Mouse (Mus musculus) intestine, embryonic 16.5 days (tissue): Measurements from ENCODE around the gene Smpd4. TPM values are rescaled to one million over a fixed set of nuclear protein-coding genes. Genes with fewer than 3 reads are reported as not detected.
"Not testable (repeated sequence)": the region's sequence is repeated elsewhere in the genome, so short reads cannot be mapped to it uniquely, and the experiment has no call there.

Experiments used
- ATAC-seq: fragments of 200-750 bp; cut with Nextera tagmentation; 2 replicates; pipeline ENCODE4 v1.8.0; 2017; ENCODE audit warnings: moderate TSS enrichment, moderate library complexity
- H3K27ac ChIP-seq: fragments of 300-500 bp; sonication (generic); 2 replicates; pipeline ENCODE4 v1.5.1; 2014; ENCODE audit warnings: mild to moderate bottlenecking, low read length
- H3K27me3 ChIP-seq: fragments of 300-500 bp; sonication (generic); replicated peaks from 2 replicates; pipeline ENCODE4 v1.6.1; 2014; ENCODE audit warnings: low read length, control low read depth, mixed read lengths; ENCODE audit not compliant: control insufficient read depth, insufficient read depth
- H3K36me3 ChIP-seq: fragments of 300-500 bp; sonication (generic); 2 replicates; pipeline ENCODE4 v1.6.1; 2014; ENCODE audit warnings: low read length, control low read depth; ENCODE audit not compliant: control insufficient read depth, insufficient read depth
- H3K4me1 ChIP-seq: fragments of 300-500 bp; sonication (generic); 2 replicates; pipeline ENCODE4 v1.6.1; 2014; ENCODE audit warnings: low read length, control low read depth, mixed read lengths; ENCODE audit not compliant: control insufficient read depth, insufficient read depth
- H3K4me2 ChIP-seq: fragments of 300-500 bp; sonication (generic); 2 replicates; pipeline ENCODE4 v1.6.1; 2014; ENCODE audit warnings: low read depth, low read length, control low read depth
- H3K4me3 ChIP-seq: fragments of 300-500 bp; sonication (generic); 2 replicates; pipeline ENCODE4 v1.5.1; 2014; ENCODE audit warnings: mild to moderate bottlenecking, low read length
- H3K9ac ChIP-seq: fragments of 300-500 bp; sonication (generic); 2 replicates; pipeline ENCODE4 v1.6.1; 2014; ENCODE audit warnings: low read depth, low read length
- H3K9me3 ChIP-seq: fragments of 300-500 bp; sonication (generic); 2 replicates; pipeline ENCODE4 v1.6.1; 2016; ENCODE audit warnings: low read length, control low read depth; ENCODE audit not compliant: control insufficient read depth
- WGBS: fragments of 180-500 bp; shearing (Covaris S2); extraction: QIAGEN DNeasy Blood & Tissue Kit; methylation state at CpG from one replicate; pipeline ENCODE4 v1.1.7; 2014; 5-methylcytosine and 5-hydroxymethylcytosine counted together
- polyA plus RNA-seq: library from polyadenylated mRNA; unstranded; fragments of >200 nt; fragmentation: Nextera tagmentation; extraction: Ambion mirVana; gene quantifications from 2 replicates; pipeline ENCODE4 v1.2.1, GENCODE M21; 2015

Smpd4 gene
- polyA plus RNA-seq, 1 experiment from 2014 or later, result 24.9 TPM

DNA sequence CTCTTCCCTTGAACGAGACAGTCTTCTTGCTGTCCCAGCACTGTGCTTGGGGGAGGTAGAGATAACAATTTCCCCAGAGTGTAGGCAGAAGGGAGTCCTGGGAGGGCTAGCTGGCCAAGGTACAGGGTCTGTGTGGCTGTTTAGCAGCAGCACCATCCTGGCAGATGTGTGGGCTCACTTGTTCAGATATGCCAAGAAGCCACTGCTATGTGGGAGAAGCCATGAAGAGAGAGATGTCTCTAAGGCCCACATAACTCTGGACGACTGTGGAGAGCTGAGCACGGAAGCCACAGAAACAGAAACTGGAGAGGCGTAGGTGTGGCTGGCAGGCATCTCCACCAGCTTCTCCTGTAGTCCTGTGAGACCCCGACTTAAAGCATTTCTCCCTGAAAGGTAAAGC is 13.5 kb upstream of the Smpd4 start:
- no peak overlapping the region for H3K4me3 ChIP-seq
- no peaks in the 10 kb centered on the region for H3K36me3 ChIP-seq
- H3K4me2 ChIP-seq, result no peak overlapping the region
- no peaks in the 10 kb centered on the region for H3K9me3 ChIP-seq
- no peaks in the 10 kb centered on the region for H3K4me1 ChIP-seq
- no peak for ATAC-seq
- 74% methylated on average over 5 of the region's 5 CpGs for WGBS
- no peak overlapping the region for H3K27ac ChIP-seq
- H3K27me3 ChIP-seq, result no peaks in the 10 kb centered on the region
- no peak overlapping the region for H3K9ac ChIP-seq

GRCm38 (mm10) chr16:17611383-17611782 is 7.8 kb upstream of the Smpd4 start:
- no peak overlapping the region for H3K27ac ChIP-seq
- H3K4me2 ChIP-seq, result no peak overlapping the region
- no peak overlapping the region for H3K4me3 ChIP-seq
- no peaks in the 10 kb centered on the region for H3K27me3 ChIP-seq
- H3K9ac ChIP-seq, result no peak overlapping the region
- ATAC-seq, result no peak
- H3K4me1 ChIP-seq, result no peaks in the 10 kb centered on the region
- H3K36me3 ChIP-seq, result no peaks in the 10 kb centered on the region
- H3K9me3 ChIP-seq, result no peaks in the 10 kb centered on the region
- 66% methylated on average over 4 of the region's 4 CpGs for WGBS

- H3K27me3 ChIP-seq, H3K4me2 ChIP-seq, ATAC-seq, H3K9me3 ChIP-seq, H3K4me3 ChIP-seq, H3K27ac ChIP-seq, H3K36me3 ChIP-seq, H3K9ac ChIP-seq, H3K4me1 ChIP-seq: not testable (repeated sequence)
- 89% methylated on average over 6 of the region's 6 CpGs for WGBS
Observed at GRCm38 (mm10) chr16:17614740-17615139, 4.4 kb upstream of the Smpd4 start.

GRCm38 (mm10) chr16:17616212-17616611 is 2.9 kb upstream of the Smpd4 start:
- H3K9me3 ChIP-seq, result no peaks in the 10 kb centered on the region
- no peak for ATAC-seq
- no peak overlapping the region for H3K9ac ChIP-seq
- H3K4me3 ChIP-seq, result no peak overlapping the region
- WGBS, result 77% methylated on average over 5 of the region's 5 CpGs
- no peaks in the 10 kb centered on the region for H3K27me3 ChIP-seq
- no peak overlapping the region for H3K27ac ChIP-seq
- no peak overlapping the region for H3K4me2 ChIP-seq
- H3K4me1 ChIP-seq, result peaks cover 10% of the 10 kb centered on the region
- no peaks in the 10 kb centered on the region for H3K36me3 ChIP-seq

DNA sequence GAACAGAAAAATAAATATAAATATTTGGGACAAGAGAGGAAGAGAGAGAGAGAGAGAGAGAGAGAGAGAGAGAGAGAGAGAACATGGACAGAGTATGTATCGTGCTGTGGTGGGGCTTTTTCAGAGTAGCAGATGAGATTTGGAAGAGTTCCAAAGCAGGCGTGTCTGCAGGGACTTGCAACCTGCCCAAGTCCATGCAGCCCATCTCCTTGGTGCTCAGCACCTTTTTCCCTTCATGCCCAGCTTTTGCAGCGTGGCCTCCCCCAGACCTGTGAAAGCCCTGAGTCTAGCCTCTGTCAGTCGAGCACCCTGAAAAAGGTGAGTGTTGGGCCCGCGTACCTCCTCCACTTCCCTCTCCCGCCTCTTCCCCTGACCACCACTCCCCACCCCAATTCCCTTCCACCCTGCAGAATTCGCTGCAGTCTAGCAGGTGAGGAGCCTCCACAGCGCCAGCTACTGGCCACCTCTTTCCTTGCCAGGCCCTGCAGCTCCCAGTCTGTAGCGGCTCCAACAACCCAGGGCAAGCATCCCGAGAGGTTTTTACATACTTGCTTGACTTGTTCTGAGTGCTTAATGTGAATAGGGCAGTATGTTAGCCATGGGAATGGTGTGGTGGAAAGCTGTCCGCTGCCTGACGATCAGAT is 1.1 kb upstream of the Smpd4 start:
- peak overlapping the region; percentile 21 for H3K4me2 ChIP-seq
- peaks cover 10% of the 10 kb centered on the region for H3K4me1 ChIP-seq
- no peaks in the 10 kb centered on the region for H3K9me3 ChIP-seq
- 13% methylated on average over 13 of the region's 13 CpGs for WGBS
- H3K27ac ChIP-seq, result no peak overlapping the region
- peak; percentile 69 for ATAC-seq
- H3K36me3 ChIP-seq, result no peaks in the 10 kb centered on the region
- H3K4me3 ChIP-seq, result no peak overlapping the region
- no peak overlapping the region for H3K9ac ChIP-seq
- no peaks in the 10 kb centered on the region for H3K27me3 ChIP-seq

DNA sequence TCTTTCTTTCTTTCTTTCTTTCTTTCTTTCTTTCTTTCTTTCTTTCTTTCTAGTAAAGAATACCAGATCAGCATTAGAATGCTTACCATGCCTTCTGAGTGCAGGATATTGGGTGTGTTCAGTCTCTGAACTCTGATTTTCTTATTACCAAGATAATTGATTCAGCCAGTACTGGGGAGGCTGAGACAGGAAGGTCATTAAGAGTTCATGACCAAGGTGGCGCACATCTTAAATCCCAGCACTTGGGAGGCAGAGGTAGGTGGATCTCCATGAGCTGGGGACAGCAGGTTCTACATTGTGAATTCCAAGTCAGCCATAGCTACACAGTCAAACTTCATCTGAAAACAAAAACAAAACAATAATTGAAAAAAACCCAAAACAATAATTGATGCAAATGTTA is 2.8 kb downstream of the Smpd4 start:
- H3K36me3 ChIP-seq, result no peaks in the 10 kb centered on the region; the same call in 1 of the 2 replicates
- H3K9ac ChIP-seq, result no peak overlapping the region
- 83% methylated on average over 1 of the region's 1 CpGs for WGBS
- no peaks in the 10 kb centered on the region for H3K9me3 ChIP-seq
- H3K27me3 ChIP-seq, result no peaks in the 10 kb centered on the region
- H3K4me2 ChIP-seq, result no peak overlapping the region
- ATAC-seq, result no peak
- no peak overlapping the region for H3K4me3 ChIP-seq
- no peak overlapping the region for H3K27ac ChIP-seq
- H3K4me1 ChIP-seq, result peaks cover 10% of the 10 kb centered on the region

GRCm38 (mm10) chr16:17625488-17626268 is 6.5 kb downstream of the Smpd4 start:
- no peak overlapping the region for H3K27ac ChIP-seq
- no peak overlapping the region for H3K4me3 ChIP-seq
- no peak overlapping the region for H3K4me2 ChIP-seq
- H3K4me1 ChIP-seq, result peaks cover under 1% of the 10 kb centered on the region; the same call in 1 of the 2 replicates
- H3K27me3 ChIP-seq, result no peaks in the 10 kb centered on the region
- H3K9me3 ChIP-seq, result no peaks in the 10 kb centered on the region
- WGBS, result 63% methylated on average over 8 of the region's 8 CpGs
- peak; percentile 46; the same call in 1 of the 2 replicates for ATAC-seq
- H3K9ac ChIP-seq, result no peak overlapping the region
- peaks cover 15% of the 10 kb centered on the region; the same call in 1 of the 2 replicates for H3K36me3 ChIP-seq

GRCm38 (mm10) chr16:17626269-17626555 is 7.1 kb downstream of the Smpd4 start:
- Histone ChIP-seq H3K9me3 (no peaks in the 10 kb centered on the region), H3K9ac (no peak overlapping the region), H3K36me3 (peaks cover 15% of the 10 kb centered on the region; the same call in 1 of the 2 replicates), H3K4me3 (no peak overlapping the region), H3K4me2 (no peak overlapping the region), H3K27me3 (no peaks in the 10 kb centered on the region), H3K4me1 (no peaks in the 10 kb centered on the region), H3K27ac (no peak overlapping the region)
- WGBS, result 94% methylated on average over 5 of the region's 5 CpGs
- ATAC-seq, result no peak

- no peak overlapping the region for H3K27ac ChIP-seq
- 91% methylated on average over 2 of the region's 2 CpGs for WGBS
- no peaks in the 10 kb centered on the region for H3K27me3 ChIP-seq
- H3K36me3 ChIP-seq, result peaks cover 10% of the 10 kb centered on the region
- H3K4me2 ChIP-seq, result no peak overlapping the region
- no peaks in the 10 kb centered on the region for H3K9me3 ChIP-seq
- H3K4me3 ChIP-seq, result no peak overlapping the region
- no peak for ATAC-seq
- H3K4me1 ChIP-seq, result no peaks in the 10 kb centered on the region
- no peak overlapping the region for H3K9ac ChIP-seq
Observed at GRCm38 (mm10) chr16:17632580-17632979, 13.4 kb downstream of the Smpd4 start.
